In the genomic region with DNA sequence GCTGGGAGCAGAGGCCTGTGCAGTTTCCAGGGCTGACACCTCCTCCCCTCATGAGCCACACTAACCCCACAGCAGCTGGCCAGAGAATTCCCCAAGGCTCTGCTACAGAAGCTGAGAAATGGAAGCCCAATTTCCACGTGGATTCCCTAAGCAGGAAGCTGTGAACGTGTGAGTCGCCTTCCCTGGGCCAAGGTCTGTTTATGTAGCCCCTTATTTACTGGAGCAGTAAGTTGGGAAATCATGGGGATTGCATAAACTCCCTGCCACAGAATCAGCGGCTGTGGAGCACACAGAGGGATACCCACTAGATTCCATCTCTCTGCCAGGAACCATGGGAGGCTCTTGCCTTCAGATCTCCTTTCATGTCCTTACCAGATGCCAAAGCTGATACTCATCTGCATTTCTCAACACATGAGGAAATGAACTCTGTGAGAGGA, we compare ENCODE assay signal across 8 mouse cellular contexts.
DNase-seq lines count a peak whose midpoint lies in the region; ATAC-seq and TF ChIP-seq lines count a peak whose summit lies in the region.

No protein-coding gene starts in this region.

- no peaks in the 10 kb centered on the region for H3K36me3 ChIP-seq in neural tube, embryonic 11.5 days (ENCODE audit: control insufficient read depth, insufficient read depth, low read length)
- no peaks in the 10 kb centered on the region for H3K36me3 ChIP-seq in neural tube, embryonic 15.5 days
- H3K36me3 ChIP-seq in forebrain, embryonic 13.5 days (ENCODE audit: poor library complexity, severe bottlenecking), result no peaks in the 10 kb centered on the region
- H3K36me3 ChIP-seq in liver, postnatal 0 days (replicated peaks; ENCODE audit: insufficient read depth, low read length), result no peaks in the 10 kb centered on the region

- no peaks in the 10 kb centered on the region for H3K9me3 ChIP-seq in neural tube, embryonic 11.5 days (ENCODE audit: control insufficient read depth, low read length)
- H3K9me3 ChIP-seq in neural tube, embryonic 15.5 days (replicated peaks), result no peaks in the 10 kb centered on the region
- H3K9me3 ChIP-seq in forebrain, embryonic 13.5 days (replicated peaks), result no peaks in the 10 kb centered on the region
- no peaks in the 10 kb centered on the region for H3K9me3 ChIP-seq in liver, postnatal 0 days (ENCODE audit: low read length)

- DNase-seq in neural tube, embryonic 11.5 days (ENCODE audit: low spot score), result peak; percentile 49
- peak; percentile 47 to 56 for DNase-seq in heart, postnatal 14 days
- peak; percentile 15 for DNase-seq in liver, postnatal 0 days
- no peak for DNase-seq in thymus, postnatal 4 days
- DNase-seq in cerebellum, adult 9-10 months, result no peak
- no peak for DNase-seq in layer of hippocampus, adult 9-11 months

- H3K4me2 ChIP-seq in neural tube, embryonic 11.5 days (ENCODE audit: low read depth), result no peak overlapping the region
- H3K4me2 ChIP-seq in neural tube, embryonic 15.5 days, result no peak overlapping the region
- H3K4me2 ChIP-seq in forebrain, embryonic 13.5 days, result no peak overlapping the region
- H3K4me2 ChIP-seq in liver, postnatal 0 days (ENCODE audit: low read depth, low read length), result no peak overlapping the region

- no peak for ATAC-seq in neural tube, embryonic 11.5 days (ENCODE audit: insufficient read depth, low FRiP score, low TSS enrichment)
- ATAC-seq in neural tube, embryonic 15.5 days (ENCODE audit: low FRiP score), result no peak
- no peak for ATAC-seq in forebrain, embryonic 13.5 days
- ATAC-seq in liver, postnatal 0 days, result peak; percentile 64; the same call in 1 of the 2 replicates

- TF ChIP-seq EP300 in liver, postnatal 0 days (IDR thresholded peaks at IDR 0.05; ENCODE audit: low read depth), result no peak

- TF ChIP-seq CTCF in liver, postnatal 0 days (IDR thresholded peaks at IDR 0.05; ENCODE audit: low read depth), result no peak

- H3K27ac ChIP-seq in neural tube, embryonic 11.5 days (ENCODE audit: low read depth, low read length), result no peak overlapping the region
- H3K27ac ChIP-seq in neural tube, embryonic 15.5 days (replicated peaks), result no peak overlapping the region
- peak overlapping the region; percentile 41 for H3K27ac ChIP-seq in forebrain, embryonic 13.5 days
- H3K27ac ChIP-seq in liver, postnatal 0 days (ENCODE audit: low read depth), result no peak overlapping the region

- 25% methylated on average over 4 of the region's 4 CpGs for WGBS in neural tube, embryonic 11.5 days
- 19% methylated on average over 4 of the region's 4 CpGs for WGBS in neural tube, embryonic 15.5 days
- WGBS in forebrain, embryonic 13.5 days, result 21% methylated on average over 4 of the region's 4 CpGs
- 25% methylated on average over 4 of the region's 4 CpGs for WGBS in liver, postnatal 0 days (ENCODE audit: insufficient replicate concordance)

- H3K4me3 ChIP-seq in neural tube, embryonic 11.5 days (ENCODE audit: low read depth, low read length), result no peak overlapping the region
- no peak overlapping the region for H3K4me3 ChIP-seq in neural tube, embryonic 15.5 days (replicated peaks)
- H3K4me3 ChIP-seq in forebrain, embryonic 13.5 days, result no peak overlapping the region
- H3K4me3 ChIP-seq in liver, postnatal 0 days (ENCODE audit: low read depth, low read length), result no peak overlapping the region

- no peak overlapping the region for H3K9ac ChIP-seq in neural tube, embryonic 11.5 days (ENCODE audit: low read length)
- H3K9ac ChIP-seq in neural tube, embryonic 15.5 days (replicated peaks), result no peak overlapping the region
- H3K9ac ChIP-seq in forebrain, embryonic 13.5 days, result no peak overlapping the region
- H3K9ac ChIP-seq in liver, postnatal 0 days (replicated peaks), result no peak overlapping the region

- intact Hi-C loops in heart, postnatal 14 days (cut with DNase I), result loop anchor here (10.0 kb wide), 1 partner anchor 113 kb away; no protein-coding TSS in a partner anchor

- H3K4me1 ChIP-seq in neural tube, embryonic 11.5 days (ENCODE audit: control insufficient read depth, insufficient read depth, low read length), result peaks cover 44% of the 10 kb centered on the region
- H3K4me1 ChIP-seq in neural tube, embryonic 15.5 days, result peaks cover 48% of the 10 kb centered on the region
- H3K4me1 ChIP-seq in forebrain, embryonic 13.5 days, result peaks cover 70% of the 10 kb centered on the region
- H3K4me1 ChIP-seq in liver, postnatal 0 days (ENCODE audit: insufficient read depth), result peaks cover 21% of the 10 kb centered on the region

- H3K27me3 ChIP-seq in neural tube, embryonic 11.5 days (ENCODE audit: control insufficient read depth, insufficient read depth, low read length), result peaks cover 8% of the 10 kb centered on the region; the same call in 1 of the 2 replicates
- H3K27me3 ChIP-seq in neural tube, embryonic 15.5 days (replicated peaks), result no peaks in the 10 kb centered on the region; the same call in 1 of the 2 replicates
- H3K27me3 ChIP-seq in forebrain, embryonic 13.5 days, result peaks cover 16% of the 10 kb centered on the region
- H3K27me3 ChIP-seq in liver, postnatal 0 days (ENCODE audit: insufficient read depth, low read length), result no peaks in the 10 kb centered on the region

Comparison
In these comparisons a context has a peak if more than half of its experiments do, and no peak if none do; other contexts are left out.
1. DNase-seq: peak in neural tube, embryonic 11.5 days (single experiment), heart, postnatal 14 days (2 of 2) and liver, postnatal 0 days (single experiment); none in thymus, postnatal 4 days (single experiment), cerebellum, adult 9-10 months (single experiment) and layer of hippocampus, adult 9-11 months (single experiment).